Comparison of ENCODE assay signal across 8 mouse cellular contexts in the genomic region with DNA sequence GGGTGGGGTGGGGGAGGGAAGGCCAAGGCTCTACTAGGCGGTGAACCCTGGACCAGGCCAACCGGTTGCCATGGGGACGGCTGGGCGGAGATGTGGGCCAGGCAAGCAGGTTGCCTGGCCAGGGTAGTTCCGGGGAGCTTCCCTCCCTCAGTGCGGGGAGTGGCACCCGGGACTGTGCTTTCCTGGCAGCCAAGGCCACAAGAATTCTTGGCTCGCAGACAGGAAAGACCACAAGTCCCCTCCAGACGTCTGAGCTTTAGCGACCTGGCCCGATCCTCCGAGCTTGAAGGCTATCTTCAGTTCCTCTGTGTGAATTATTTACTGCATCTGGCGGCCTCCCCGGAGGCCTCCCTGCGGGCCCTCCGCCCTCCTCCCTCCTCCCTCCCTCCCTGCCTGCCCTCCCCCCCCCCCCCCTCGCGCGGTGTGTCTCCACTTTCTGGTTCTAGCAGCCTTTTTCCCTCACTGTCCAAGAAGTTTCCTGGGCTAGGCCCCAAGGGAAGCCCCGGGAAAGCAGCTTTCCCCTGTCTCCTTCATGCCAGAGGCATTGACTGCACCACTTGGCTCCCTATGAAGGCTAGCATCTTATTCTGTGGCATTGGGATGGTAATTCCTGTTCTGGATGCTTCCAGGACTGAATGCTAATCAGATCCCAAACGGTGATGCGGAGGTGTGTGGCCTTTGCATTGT. TPM values are rescaled to one million over a fixed set of nuclear protein-coding genes. Genes with fewer than 3 reads are reported as not detected.
DNase-seq lines count a peak whose midpoint lies in the region; ATAC-seq and TF ChIP-seq lines count a peak whose summit lies in the region.

No protein-coding gene starts in this region.

- H3K27ac ChIP-seq in layer of hippocampus, adult 2 months: peak overlapping the region; percentile 86
- H3K27ac ChIP-seq in hindbrain, embryonic 15.5 days (replicated peaks): peak overlapping the region; percentile 37
- H3K27ac ChIP-seq in limb, embryonic 15.5 days: no peak overlapping the region

- no peak overlapping the region for H3K9ac ChIP-seq in hindbrain, embryonic 15.5 days
- H3K9ac ChIP-seq in limb, embryonic 15.5 days: no peak overlapping the region

- no peaks in the 10 kb centered on the region for H3K9me3 ChIP-seq in hindbrain, embryonic 15.5 days
- no peaks in the 10 kb centered on the region for H3K9me3 ChIP-seq in limb, embryonic 15.5 days

- no peak overlapping the region for H3ac ChIP-seq in myocyte (ENCODE audit: control insufficient read depth, insufficient read length)

- peak in 1 of 2 experiments; percentile 57 for DNase-seq in layer of hippocampus, adult 2 months (ENCODE audit: low spot score in 2 of 2)
- DNase-seq in layer of hippocampus, adult 9-10 months (ENCODE audit: low spot score): no peak
- DNase-seq in adrenal gland, postnatal 4 days (ENCODE audit: low spot score in 2 of 2): peak; percentile 33 to 50
- peak; percentile 79 for DNase-seq in gastrocnemius, postnatal 14 days
- no peak for DNase-seq in thymus, postnatal 10 days (ENCODE audit: low spot score in 2 of 2)

- no peak for TF ChIP-seq CTCF in layer of hippocampus, adult 2 months (conservative IDR thresholded peaks at IDR 0.05)

- H3K4me2 ChIP-seq in hindbrain, embryonic 15.5 days: peak overlapping the region; percentile 32
- peak overlapping the region; percentile 38 for H3K4me2 ChIP-seq in limb, embryonic 15.5 days
- H3K4me2 ChIP-seq in myocyte (ENCODE audit: low read depth): peak overlapping the region; percentile 79

- H3K4me1 ChIP-seq in hindbrain, embryonic 15.5 days (replicated peaks): peaks cover 45% of the 10 kb centered on the region
- H3K4me1 ChIP-seq in limb, embryonic 15.5 days: peaks cover 41% of the 10 kb centered on the region

- ATAC-seq in hindbrain, embryonic 15.5 days (ENCODE audit: low FRiP score, low read depth): peak; percentile 76
- ATAC-seq in limb, embryonic 15.5 days (ENCODE audit: insufficient number of reproducible peaks, low FRiP score, low TSS enrichment, low read depth): no peak

- no peaks in the 10 kb centered on the region for H3K27me3 ChIP-seq in hindbrain, embryonic 15.5 days
- peaks cover 45% of the 10 kb centered on the region for H3K27me3 ChIP-seq in limb, embryonic 15.5 days
- H3K27me3 ChIP-seq in myocyte (ENCODE audit: control insufficient read depth, insufficient read depth, insufficient read length): no peaks in the 10 kb centered on the region

- 3% methylated on average over 16 of the region's 22 CpGs for whole genome bisulfite sequencing in hindbrain, embryonic 15.5 days
- 3% methylated on average over 19 of the region's 22 CpGs for WGBS in limb, embryonic 15.5 days

- intact Hi-C loops in gastrocnemius, postnatal 14 days (cut with DNase I; ENCODE audit: low total_unique reads): no loop called here

- H3K79me2 ChIP-seq in myocyte (ENCODE audit: control insufficient read depth, insufficient read depth): no peaks in the 10 kb centered on the region

- no peaks in the 10 kb centered on the region for H3K36me3 ChIP-seq in hindbrain, embryonic 15.5 days
- H3K36me3 ChIP-seq in limb, embryonic 15.5 days: no peaks in the 10 kb centered on the region
- H3K36me3 ChIP-seq in myocyte (ENCODE audit: control insufficient read depth, insufficient read depth): no peaks in the 10 kb centered on the region

- H3K4me3 ChIP-seq in layer of hippocampus, adult 2 months: peak overlapping the region; percentile 18; the same call in 1 of the 2 replicates
- H3K4me3 ChIP-seq in hindbrain, embryonic 15.5 days: no peak overlapping the region
- H3K4me3 ChIP-seq in limb, embryonic 15.5 days: peak overlapping the region; percentile 5; the same call in 1 of the 2 replicates
- H3K4me3 ChIP-seq in myocyte: no peak overlapping the region

- no peak for TF ChIP-seq POLR2A in myocyte (IDR thresholded peaks at IDR 0.05; ENCODE audit: insufficient read length, low read depth)

TF ChIP-seq in myocyte, 11 proteins besides CTCF, POLR2A, EP300 and RAD21:
- TF ChIP-seq POLR2AphosphoS2 (IDR thresholded peaks at IDR 0.05; ENCODE audit: insufficient read length, low read depth) (no peak), USF1 (IDR thresholded peaks at IDR 0.05; ENCODE audit: low read depth) (no peak), MYOG (IDR thresholded peaks at IDR 0.05; ENCODE audit: control insufficient read depth in 1 of 3, insufficient read depth in 1 of 3, insufficient read length in 2 of 3, low read depth in 2 of 3) (peak in 1 of 3 experiments; percentile 49), MAX (IDR thresholded peaks at IDR 0.05; ENCODE audit: low read depth) (no peak)

RNA-seq across cellular contexts. Expression of gene Camk2n1, which starts 10.7 kb away (rescaled TPM):
- 100 to 1,000 TPM; 378 to 385 TPM for total RNA-seq in layer of hippocampus, adult 2 months (2021)
- 10 to 100 TPM; 32.9 to 36.4 TPM for total RNA-seq in adrenal gland, postnatal 4 days (2021)
- total RNA-seq in gastrocnemius, postnatal 14 days (2021): 1 to 10 TPM; 4.4 to 4.6 TPM
- 16.9 and 17.0 TPM in 2 replicates for polyA plus RNA-seq in hindbrain, embryonic 15.5 days (2015; fragmentation: Nextera tagmentation; extraction: Ambion mirVana)
- 1.7 and 2.2 TPM in 2 replicates for polyA plus RNA-seq in limb, embryonic 15.5 days (2015; fragmentation: Nextera tagmentation; extraction: Ambion mirVana)
- polyA plus RNA-seq in myocyte (2012; fragmentation: generic; extraction: Trizol): 0.48 TPM

RNA-seq across cellular contexts. Expression of gene Mul1, which starts 30.3 kb away (rescaled TPM):
- 10 to 100 TPM; 54.4 to 57.9 TPM for total RNA-seq in layer of hippocampus, adult 2 months (2021)
- 10 to 100 TPM; 46.4 to 51.4 TPM for total RNA-seq in adrenal gland, postnatal 4 days (2021)
- total RNA-seq in gastrocnemius, postnatal 14 days (2021): 10 to 100 TPM; 31.1 to 34.2 TPM
- 17.6 and 19.2 TPM in 2 replicates for polyA plus RNA-seq in hindbrain, embryonic 15.5 days (2015; fragmentation: Nextera tagmentation; extraction: Ambion mirVana)
- 16.8 and 17.7 TPM in 2 replicates for polyA plus RNA-seq in limb, embryonic 15.5 days (2015; fragmentation: Nextera tagmentation; extraction: Ambion mirVana)
- 36.2 TPM for polyA plus RNA-seq in myocyte (2012; fragmentation: generic; extraction: Trizol)

Comparison
In these comparisons a context has a peak if more than half of its experiments do, and no peak if none do; other contexts are left out.
1. DNase-seq: peak in adrenal gland, postnatal 4 days (2 of 2) and gastrocnemius, postnatal 14 days (single experiment); none in layer of hippocampus, adult 9-10 months (single experiment) and thymus, postnatal 10 days (0 of 2).
2. H3K4me3 ChIP-seq: peak in layer of hippocampus, adult 2 months (single experiment) and limb, embryonic 15.5 days (single experiment); none in hindbrain, embryonic 15.5 days (single experiment) and myocyte (single experiment).
3. RNA of gene Camk2n1, which starts 10.7 kb away (total RNA-seq): 378 to 385 TPM in layer of hippocampus, adult 2 months; 32.9 to 36.4 TPM in adrenal gland, postnatal 4 days and 4.4 to 4.6 TPM in gastrocnemius, postnatal 14 days; every median in the first group is over 10 times any median in the second.
4. Peak in every context shown above with its lines, with median percentiles within 50 percentile points of each other: H3K4me2 ChIP-seq.